Mouse (Mus musculus): ENCODE results near the gene Casp2.

DNA sequence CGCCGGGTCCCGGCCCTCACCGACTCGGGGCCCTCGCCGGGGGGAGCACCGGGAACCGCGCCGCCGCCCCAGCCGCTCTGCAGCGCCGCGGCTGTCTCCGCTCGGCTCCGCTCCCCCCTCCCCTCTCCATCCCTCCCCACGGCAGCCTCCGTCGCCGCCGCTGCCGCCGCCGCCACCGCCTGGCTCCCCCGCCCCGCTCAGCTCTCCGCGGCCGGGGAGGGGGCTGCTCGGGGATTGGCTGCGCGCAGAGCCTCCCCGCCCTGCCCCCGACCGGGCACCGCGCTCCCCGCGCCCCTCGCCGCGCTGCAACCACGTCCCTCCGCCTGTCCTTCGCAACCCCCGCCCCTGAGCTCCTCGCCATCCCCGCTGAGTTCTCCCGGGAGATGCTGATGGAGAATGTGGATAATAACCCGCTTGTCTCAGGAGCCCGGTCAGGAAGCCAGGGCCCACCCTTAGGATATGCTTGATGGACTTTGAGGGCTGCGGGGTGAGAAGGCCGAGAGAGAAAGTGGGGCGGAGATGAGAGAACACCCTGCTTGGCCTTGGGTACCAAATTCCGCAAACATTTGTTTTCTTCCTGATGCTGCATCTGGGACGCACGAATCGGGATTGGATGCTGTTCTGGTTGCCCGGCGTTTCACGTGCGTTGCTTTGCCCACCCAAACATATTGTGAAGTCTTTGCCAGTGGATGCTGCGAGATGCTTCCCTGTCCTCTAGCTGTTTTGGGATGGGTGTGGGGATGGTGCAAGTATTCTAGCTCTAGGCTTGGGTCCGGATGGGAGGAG is 59.9 kb downstream of the Casp2 start, which contains the start of gene Fam131b:
- TF ChIP-seq CTCF (IDR thresholded peaks at IDR 0.05; ENCODE audit: borderline replicate concordance, insufficient read depth, low read length) (no peak), POLR2A (IDR thresholded peaks at IDR 0.05; ENCODE audit: low read depth, low read length) (peak; percentile 48; the same call in 1 of the 2 replicates)
